Mouse (Mus musculus) lung, postnatal 0 days (tissue): ENCODE results near the gene Actl6a.

ENCODE experiments used
- CTCF ChIP-seq: IDR thresholded peaks from 2 replicates; pipeline ENCODE4 v1.5.1; 2016; ENCODE audit warnings: antibody characterized with exemption, mild to moderate bottlenecking
- EP300 ChIP-seq: IDR thresholded peaks from 2 replicates; pipeline ENCODE4 v1.6.1; 2016; ENCODE audit warnings: antibody characterized with exemption, mild to moderate bottlenecking, control low read depth

DNA sequence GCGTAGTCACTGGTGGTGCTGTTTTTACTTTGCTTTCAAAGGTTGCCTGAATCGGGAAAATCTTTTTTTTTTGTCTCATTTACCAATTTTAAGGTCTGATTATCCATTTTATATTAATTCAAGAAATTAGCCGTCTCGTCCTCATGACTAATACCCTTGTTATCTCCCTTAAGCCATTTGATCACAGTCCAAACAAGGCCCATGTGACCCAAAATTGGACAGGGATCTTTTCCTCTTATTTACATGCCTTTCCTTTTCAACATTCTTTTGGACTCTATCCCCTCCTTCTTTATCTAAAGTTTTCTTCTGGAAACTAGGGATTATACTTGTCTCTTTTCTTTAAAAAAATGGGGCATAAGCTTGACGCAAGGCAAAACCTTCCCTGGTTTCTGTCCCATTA lies 14.3 kb upstream of the Actl6a start:
- TF ChIP-seq EP300, result no peak
- no peak for TF ChIP-seq CTCF
